Mouse (Mus musculus): Measurements from ENCODE around the gene Trpd52l3.
"Not testable (repeated sequence)": the region's sequence is repeated elsewhere in the genome, so short reads cannot be mapped to it uniquely, and the experiment has no call there.

The Trpd52l3 gene

GRCm38 (mm10) chr19:30003621-30004020, at the start of gene Trpd52l3:
Gene Trpd52l3 (plus strand): TSS chr19:30003790.
- no peak for DNase-seq (ENCODE audit: low read depth, low spot score)

- DNase-seq (ENCODE audit: low read depth, low spot score), result no peak
Measured at GRCm38 (mm10) chr19:29953833-29954232, 49.8 kb upstream of the Trpd52l3 start.

GRCm38 (mm10) chr19:29955454-29955853, 48.1 kb upstream of the Trpd52l3 start:
- DNase-seq (ENCODE audit: low read depth, low spot score), result no peak

- DNase-seq (ENCODE audit: low read depth, low spot score), result no peak
Measured at GRCm38 (mm10) chr19:29960906-29961305, 42.7 kb upstream of the Trpd52l3 start.

DNA sequence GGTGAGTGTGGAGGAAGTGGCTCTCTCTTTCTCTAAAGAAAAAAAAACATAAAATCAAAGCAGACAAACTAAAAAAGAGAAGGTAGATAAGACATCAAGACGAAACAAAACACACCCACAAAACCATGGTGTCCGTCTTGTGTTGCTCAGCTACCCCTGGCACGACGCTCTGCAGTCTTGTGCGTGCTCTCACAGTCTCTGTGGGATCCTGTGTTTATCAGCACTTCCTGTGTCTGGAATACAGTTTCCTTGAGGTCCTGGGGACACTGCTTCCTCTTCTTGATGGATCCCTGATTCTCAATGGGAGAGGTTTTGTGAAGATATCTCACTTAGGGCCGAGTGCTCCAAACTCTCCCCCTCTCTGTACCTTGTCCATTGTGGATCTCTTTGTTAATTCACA, 41.7 kb upstream of the Trpd52l3 start:
- no peak for DNase-seq (ENCODE audit: low read depth, low spot score)

GRCm38 (mm10) chr19:29963598-29964092, 39.9 kb upstream of the Trpd52l3 start:
- no peak for DNase-seq (ENCODE audit: low read depth, low spot score)

GRCm38 (mm10) chr19:29967960-29968359, 35.6 kb upstream of the Trpd52l3 start:
- no peak for DNase-seq (ENCODE audit: low read depth, low spot score)

GRCm38 (mm10) chr19:29973396-29973795, 30.2 kb upstream of the Trpd52l3 start:
- peak; percentile 56 for DNase-seq (ENCODE audit: low read depth, low spot score)

DNA sequence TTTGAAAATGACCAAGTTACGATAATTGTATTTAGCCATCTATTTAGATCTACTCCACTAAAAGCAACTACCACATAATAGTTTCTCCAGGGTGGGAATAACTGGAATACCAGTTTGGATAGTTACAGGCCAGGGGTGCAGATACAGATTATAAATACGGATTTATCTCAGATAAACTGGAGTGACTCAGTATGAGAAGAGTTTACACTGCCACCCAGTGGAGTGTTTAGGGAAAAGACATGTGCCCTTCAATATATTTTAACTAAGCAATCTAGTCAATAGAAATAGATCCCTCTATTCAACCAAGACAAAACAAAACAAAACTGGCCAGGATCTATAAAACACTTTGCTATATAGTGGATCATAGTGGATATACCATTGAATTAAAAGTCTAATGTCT, 24.7 kb upstream of the Trpd52l3 start:
- peak; percentile 19 for DNase-seq (ENCODE audit: low read depth, low spot score)

- no peak for DNase-seq (ENCODE audit: low read depth, low spot score)
Measured at GRCm38 (mm10) chr19:29979452-29980089, 24.0 kb upstream of the Trpd52l3 start.

GRCm38 (mm10) chr19:29984208-29985005, 19.2 kb upstream of the Trpd52l3 start:
- no peak for DNase-seq (ENCODE audit: low read depth, low spot score)

DNA sequence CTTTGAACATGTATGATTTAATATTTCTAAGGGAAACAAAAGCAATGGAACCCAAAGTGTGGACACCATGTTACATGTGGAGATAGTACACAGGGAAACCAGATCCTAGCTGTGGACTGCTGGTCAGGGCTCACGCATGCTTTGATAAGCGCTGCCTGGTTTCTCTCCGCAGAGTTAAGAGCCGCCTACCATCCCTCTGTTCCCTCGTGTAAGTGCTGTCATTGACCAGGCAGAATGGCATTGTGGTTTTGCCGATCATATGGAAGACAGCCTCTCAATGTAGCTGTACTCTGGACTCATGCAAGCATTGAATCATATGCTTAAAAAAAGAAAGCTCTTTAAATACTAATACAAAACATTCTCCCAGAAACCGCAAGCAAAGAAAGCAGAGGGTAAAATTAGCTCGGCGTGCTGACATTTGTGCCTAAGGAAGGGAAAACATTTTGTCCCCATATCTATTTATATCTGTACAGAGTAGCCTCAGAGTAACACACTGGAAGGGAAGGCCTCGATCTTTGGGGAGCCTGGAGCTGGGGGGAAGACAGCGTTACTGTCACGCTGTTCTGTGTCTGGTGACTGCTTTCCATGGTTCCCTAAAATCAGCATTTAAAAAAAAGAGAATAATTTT, 17.0 kb upstream of the Trpd52l3 start:
- DNase-seq (ENCODE audit: low read depth, low spot score), result no peak

GRCm38 (mm10) chr19:30000406-30001365, 2.9 kb upstream of the Trpd52l3 start:
- DNase-seq (ENCODE audit: low read depth, low spot score), result no peak

DNA sequence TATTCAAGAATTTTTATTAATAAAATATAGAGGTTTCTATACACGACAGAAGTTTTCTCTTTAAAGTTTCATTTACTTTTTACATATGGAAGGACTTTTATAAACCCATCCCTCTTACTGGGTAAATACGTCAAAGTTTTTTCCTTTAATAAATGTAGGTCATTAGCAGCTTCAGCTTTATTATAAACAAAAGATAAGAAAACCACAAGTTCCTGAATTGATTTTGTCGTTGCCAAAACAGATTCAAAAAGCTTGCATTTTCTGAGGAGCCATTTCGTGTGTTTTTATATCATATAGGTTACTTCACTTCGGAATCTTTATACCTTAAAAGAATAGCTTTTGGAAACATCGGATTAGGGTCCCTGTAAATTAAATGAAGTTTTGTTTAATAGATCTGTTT, 2.0 kb upstream of the Trpd52l3 start:
- DNase-seq (ENCODE audit: low read depth, low spot score), result no peak

- no peak for DNase-seq (ENCODE audit: low read depth, low spot score)
Measured at GRCm38 (mm10) chr19:30006371-30006770, 2.8 kb downstream of the Trpd52l3 start.

GRCm38 (mm10) chr19:30010520-30011296, 7.1 kb downstream of the Trpd52l3 start:
- no peak for DNase-seq (ENCODE audit: low read depth, low spot score)

GRCm38 (mm10) chr19:30014331-30014730, 10.7 kb downstream of the Trpd52l3 start:
- no peak for DNase-seq (ENCODE audit: low read depth, low spot score)

- no peak for DNase-seq (ENCODE audit: low read depth, low spot score)
Measured at GRCm38 (mm10) chr19:30016156-30016555, 12.6 kb downstream of the Trpd52l3 start.

DNA sequence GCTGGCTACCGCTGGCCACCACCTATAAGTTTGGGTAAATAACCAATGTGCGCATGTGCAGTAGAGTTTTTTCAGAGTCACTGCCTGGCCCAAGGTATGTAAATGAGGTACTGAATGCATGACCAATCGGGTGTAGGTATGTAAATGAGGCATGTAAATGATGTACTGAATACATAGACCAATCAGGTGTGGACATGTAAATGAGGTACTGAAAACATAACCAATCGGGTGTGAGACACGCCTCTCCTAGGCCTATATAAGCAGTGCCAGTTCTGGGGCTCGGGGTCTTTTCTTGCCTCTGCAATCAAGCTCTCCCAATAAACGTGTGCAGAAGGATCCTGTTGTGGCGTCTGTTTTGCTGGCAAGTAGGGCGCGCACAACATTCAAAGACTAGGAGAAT, 19.8 kb downstream of the Trpd52l3 start:
- DNase-seq (ENCODE audit: low read depth, low spot score), result not testable (repeated sequence)

DNA sequence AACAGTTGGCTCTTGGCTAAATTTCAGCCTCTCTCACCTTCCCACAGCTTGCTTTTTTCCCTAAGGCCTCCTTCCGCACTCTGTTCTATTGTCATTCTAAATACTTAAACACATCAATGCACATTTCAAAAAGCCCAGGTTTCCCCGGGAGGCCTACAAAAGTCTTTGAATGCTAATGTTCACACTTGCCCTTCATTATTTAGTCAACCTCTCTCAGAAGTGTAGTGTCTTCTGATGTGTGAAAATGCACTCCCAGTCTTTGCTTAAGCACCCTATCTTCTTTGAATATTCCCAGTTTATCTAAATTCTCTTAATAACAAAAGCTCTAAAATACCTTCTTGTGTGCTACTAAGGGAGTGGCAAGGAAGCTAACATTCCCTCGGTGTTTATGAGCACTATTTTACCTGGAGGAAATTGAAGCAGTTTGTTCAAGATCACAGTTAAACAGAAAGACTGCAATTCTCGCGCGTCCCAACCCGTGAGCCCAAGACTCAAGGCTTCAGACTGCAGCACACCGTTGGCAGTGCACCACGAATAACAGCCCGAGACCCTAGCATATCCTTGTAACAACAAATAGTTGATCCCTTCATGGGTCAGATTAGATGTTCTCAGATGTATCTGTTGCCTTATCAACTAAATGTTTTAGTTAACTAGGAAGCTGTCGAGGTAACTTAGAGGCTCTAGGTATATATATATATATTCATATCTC, 25.6 kb downstream of the Trpd52l3 start:
- no peak for DNase-seq (ENCODE audit: low read depth, low spot score)

All from skeletal muscle tissue, adult 2 months (tissue).